Mouse (Mus musculus): Measurements from ENCODE around the gene Timp4.

GRCm38 (mm10) chr6:115293877-115294276 is 41.9 kb upstream of the Timp4 start:
- TF ChIP-seq CTCF (conservative IDR thresholded peaks at IDR 0.05 in 1 of 2, IDR thresholded peaks at IDR 0.05 in 1 of 2; ENCODE audit: low read depth in 2 of 2, low read length in 2 of 2) (no peak), NRF1 (IDR thresholded peaks at IDR 0.05; ENCODE audit: low read depth, low read length) (no peak), RCOR1 (conservative IDR thresholded peaks at IDR 0.05; ENCODE audit: low read depth, low read length) (no peak)

Data from CH12.LX (cell line).